Mouse (Mus musculus) kidney, postnatal 0 days (tissue): ENCODE results near the gene Egr4. TPM values are rescaled to one million over a fixed set of nuclear protein-coding genes. Genes with fewer than 3 reads are reported as not detected.

Experiments
- ATAC-seq: fragments of 200-750 bp; cut with Nextera tagmentation; replicated peaks from 2 replicates; pipeline ENCODE4 v1.8.0; 2017; ENCODE audit warnings: low read depth, moderate number of reproducible peaks, moderate TSS enrichment, moderate library complexity; ENCODE audit not compliant: low FRiP score
- DNase-seq: peaks from one replicate; pipeline ENCODE4 v3.0.0-alpha.2; 2016; ENCODE audit warnings: low spot score
- H3K27ac ChIP-seq: fragments of 300-500 bp; sonication (generic); 2 replicates; pipeline ENCODE4 v1.5.1; 2014; ENCODE audit warnings: mild to moderate bottlenecking
- H3K27me3 ChIP-seq: fragments of 300-500 bp; sonication (generic); 2 replicates; pipeline ENCODE4 v1.6.1; 2014; ENCODE audit warnings: low read length, mixed read lengths; ENCODE audit not compliant: insufficient read depth
- H3K36me3 ChIP-seq: fragments of 300-500 bp; sonication (generic); 2 replicates; pipeline ENCODE4 v1.6.1; 2014; ENCODE audit warnings: low read length, mixed read lengths; ENCODE audit not compliant: insufficient read depth
- H3K4me1 ChIP-seq: fragments of 300-500 bp; sonication (generic); replicated peaks from 2 replicates; pipeline ENCODE4 v1.6.1; 2014; ENCODE audit warnings: antibody characterized with exemption, low read length, mixed read lengths; ENCODE audit not compliant: insufficient read depth
- H3K4me2 ChIP-seq: fragments of 300-500 bp; sonication (generic); 2 replicates; pipeline ENCODE4 v1.6.1; 2014; ENCODE audit warnings: mild to moderate bottlenecking, low read length, moderate library complexity, mixed read lengths
- H3K4me3 ChIP-seq: fragments of 300-500 bp; sonication (generic); replicated peaks from 2 replicates; pipeline ENCODE4 v1.5.1; 2014; ENCODE audit warnings: low read depth, low read length
- H3K9ac ChIP-seq: fragments of 300-500 bp; sonication (generic); 2 replicates; pipeline ENCODE4 v1.6.1; 2014; ENCODE audit warnings: low read depth, low read length
- H3K9me3 ChIP-seq: fragments of 300-500 bp; sonication (generic); replicated peaks from 2 replicates; pipeline ENCODE4 v1.6.1; 2016; ENCODE audit warnings: low read length, inconsistent platforms, mixed read lengths
- CTCF ChIP-seq: IDR thresholded peaks from 2 replicates; pipeline ENCODE4 v1.5.1; 2016; ENCODE audit warnings: antibody characterized with exemption, low read depth, mild to moderate bottlenecking, moderate library complexity
- WGBS: fragments of 180-500 bp; shearing (Covaris S2); extraction: QIAGEN DNeasy Blood & Tissue Kit; methylation state at CpG from one replicate; pipeline ENCODE4 v1.1.7; 2014; 5-methylcytosine and 5-hydroxymethylcytosine counted together
- polyA plus RNA-seq: library from polyadenylated mRNA; unstranded; fragments of >200 nt; fragmentation: Nextera tagmentation; extraction: Ambion mirVana; gene quantifications from 2 replicates; pipeline ENCODE4 v1.2.1, GENCODE M21; 2015

The Egr4 gene
- polyA plus RNA-seq, 1 experiment from 2014 or later = not detected

GRCm38 (mm10) chr6:85510476-85510875 lies 2.9 kb downstream of the Egr4 start:
- Histone ChIP-seq H3K27me3 (peaks cover 56% of the 10 kb centered on the region), H3K4me1 (no peaks in the 10 kb centered on the region; the same call in 1 of the 2 replicates), H3K36me3 (no peaks in the 10 kb centered on the region), H3K9ac (no peak overlapping the region), H3K4me3 (no peak overlapping the region), H3K9me3 (no peaks in the 10 kb centered on the region), H3K4me2 (no peak overlapping the region), H3K27ac (no peak overlapping the region)
- no peak for ATAC-seq
- peak; percentile 65 for TF ChIP-seq CTCF
- WGBS = 3% methylated on average over 6 of the region's 6 CpGs
- DNase-seq = peak; percentile 71

GRCm38 (mm10) chr6:85508602-85509001 lies 4.8 kb downstream of the Egr4 start:
- no peaks in the 10 kb centered on the region; the same call in 1 of the 2 replicates for H3K4me1 ChIP-seq
- no peak overlapping the region for H3K4me2 ChIP-seq
- H3K36me3 ChIP-seq = no peaks in the 10 kb centered on the region
- no peak for DNase-seq
- peaks cover 39% of the 10 kb centered on the region for H3K27me3 ChIP-seq
- no peak overlapping the region for H3K4me3 ChIP-seq
- no peak for ATAC-seq
- TF ChIP-seq CTCF = no peak
- WGBS = 54% methylated on average over 5 of the region's 5 CpGs
- H3K9me3 ChIP-seq = no peaks in the 10 kb centered on the region
- no peak overlapping the region for H3K9ac ChIP-seq
- H3K27ac ChIP-seq = no peak overlapping the region

- ATAC-seq (no peak), DNase-seq (no peak)
- Histone ChIP-seq H3K27me3 (peaks cover 4% of the 10 kb centered on the region; the same call in 1 of the 2 replicates), H3K4me3 (no peak overlapping the region), H3K4me2 (no peak overlapping the region), H3K36me3 (no peaks in the 10 kb centered on the region), H3K4me1 (0 out of 2 replicates have a peak, but pooled peaks cover 10% of the 10 kb centered on the region), H3K9ac (no peak overlapping the region), H3K27ac (no peak overlapping the region), H3K9me3 (no peaks in the 10 kb centered on the region)
- WGBS = 86% methylated on average over 2 of the region's 2 CpGs
- no peak for TF ChIP-seq CTCF
Observed at GRCm38 (mm10) chr6:85504908-85505307, 8.5 kb downstream of the Egr4 start.

GRCm38 (mm10) chr6:85502911-85503250 lies 10.5 kb downstream of the Egr4 start, which contains the start of gene Fbxo41:
Fbxo41 (minus strand) TSS chr6:85502994.
- WGBS = under 1% methylated on average over 21 of the region's 22 CpGs
- no peak for TF ChIP-seq CTCF
- H3K4me1 ChIP-seq = 0 out of 2 replicates have a peak, but pooled peaks cover 10% of the 10 kb centered on the region

GRCm38 (mm10) chr6:85502103-85502910 lies 11.1 kb downstream of the Egr4 start:
- Histone ChIP-seq H3K4me1 (0 out of 2 replicates have a peak, but pooled peaks cover 10% of the 10 kb centered on the region), H3K4me3 (peak overlapping the region; percentile 53), H3K9ac (peak overlapping the region; percentile 52), H3K27me3 (no peaks in the 10 kb centered on the region), H3K36me3 (no peaks in the 10 kb centered on the region), H3K27ac (no peak overlapping the region), H3K4me2 (peak overlapping the region; percentile 99), H3K9me3 (no peaks in the 10 kb centered on the region)
- DNase-seq (no peak), ATAC-seq (peak; percentile 43)
- TF ChIP-seq CTCF = no peak
- 1% methylated on average over 35 of the region's 37 CpGs for WGBS

More at GRCm38 (mm10) chr6:85502911-85503250, 10.5 kb downstream of the Egr4 start, which contains the start of gene Fbxo41:
- DNase-seq (peak; percentile 21), ATAC-seq (peak; percentile 25; the same call in 1 of the 2 replicates)
- Histone ChIP-seq H3K4me3 (peak within 1 kb of the TSS; percentile 53), H3K9ac (peak within 1 kb of the TSS; percentile 52), H3K4me2 (peak within 1 kb of the TSS; percentile 99), H3K36me3 (no peaks in the 10 kb centered on the region), H3K27ac (no peak within 1 kb of the TSS), H3K27me3 (no peaks in the 10 kb centered on the region), H3K9me3 (no peaks in the 10 kb centered on the region)

- 10% methylated on average over 6 of the region's 6 CpGs for WGBS
- Histone ChIP-seq H3K4me1 (0 out of 2 replicates have a peak, but pooled peaks cover 10% of the 10 kb centered on the region), H3K9me3 (no peaks in the 10 kb centered on the region), H3K4me2 (peak overlapping the region; percentile 99; the same call in 1 of the 2 replicates), H3K36me3 (no peaks in the 10 kb centered on the region), H3K4me3 (no peak overlapping the region), H3K9ac (no peak overlapping the region), H3K27ac (no peak overlapping the region), H3K27me3 (no peaks in the 10 kb centered on the region)
- DNase-seq (no peak), ATAC-seq (no peak)
- TF ChIP-seq CTCF = no peak
Observed at GRCm38 (mm10) chr6:85501571-85502102, 11.8 kb downstream of the Egr4 start.
